17 mouse cellular contexts compared by ENCODE assay signal in the genomic region with DNA sequence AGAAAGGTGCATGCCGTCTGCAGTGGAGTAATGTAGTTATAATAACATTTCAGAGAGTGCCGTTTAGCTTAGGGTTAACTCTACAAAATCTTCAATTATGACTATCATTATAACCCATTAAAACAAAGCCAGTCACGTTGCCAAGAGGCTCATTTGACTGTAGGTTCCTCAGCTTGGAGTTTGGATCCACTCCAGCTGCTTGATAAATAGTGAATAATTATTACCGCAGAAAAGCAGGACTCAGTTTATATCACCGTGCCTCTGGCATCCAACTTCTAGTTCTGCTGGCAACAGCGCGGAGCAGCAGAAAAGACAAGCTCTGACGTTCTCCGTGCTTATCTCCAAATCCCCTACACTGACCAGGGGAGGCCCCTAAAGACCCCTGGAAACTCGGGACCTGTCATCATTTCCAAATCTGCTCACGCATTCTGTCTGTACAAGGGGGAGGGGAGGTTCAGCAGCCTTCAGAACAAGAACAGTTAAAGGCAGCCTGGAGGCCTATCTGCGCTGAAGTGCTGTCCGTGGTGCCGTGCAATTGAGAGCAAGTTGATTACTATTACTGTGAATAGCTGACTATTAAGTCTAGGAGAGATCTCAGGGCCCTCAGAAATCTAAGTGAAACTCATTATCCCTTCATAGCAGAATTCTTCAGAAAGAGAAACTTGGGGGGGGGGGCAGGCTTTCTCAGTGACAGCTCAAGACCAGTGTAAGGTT. TPM values are rescaled to one million over a fixed set of nuclear protein-coding genes. Genes with fewer than 3 reads are reported as not detected.
DNase-seq lines count a peak whose midpoint lies in the region; ATAC-seq and TF ChIP-seq lines count a peak whose summit lies in the region.
"Had no signal": no experiment of that assay in that cellular context is flagged by ENCODE, and none has a peak within 500 bp of the region (broad histone marks: within the 10 kb centered on the region; RNA-seq: fewer than 3 reads in every experiment).

No protein-coding gene starts in this region.

- H3K27me3 ChIP-seq in forebrain, embryonic 15.5 days = no peaks in the 10 kb centered on the region
- H3K27me3 ChIP-seq in forebrain, embryonic 12.5 days = no peaks in the 10 kb centered on the region
- no peaks in the 10 kb centered on the region for H3K27me3 ChIP-seq in hindbrain, embryonic 14.5 days (ENCODE audit: control insufficient read depth, insufficient read depth, low read length)
- H3K27me3 ChIP-seq in hindbrain, embryonic 10.5 days (ENCODE audit: insufficient read depth, poor library complexity, severe bottlenecking) = no peaks in the 10 kb centered on the region
- no peaks in the 10 kb centered on the region for H3K27me3 ChIP-seq in midbrain, embryonic 15.5 days (replicated peaks)
- H3K27me3 ChIP-seq in midbrain, postnatal 0 days (ENCODE audit: insufficient read depth, low read length) = no peaks in the 10 kb centered on the region
- no peaks in the 10 kb centered on the region for H3K27me3 ChIP-seq in neural tube, embryonic 14.5 days (ENCODE audit: control insufficient read depth, insufficient read depth, low read length)
- H3K27me3 ChIP-seq: liver, embryonic 12.5 days had no signal

- H3K4me3 ChIP-seq in forebrain, embryonic 15.5 days = no peak overlapping the region
- H3K4me3 ChIP-seq in forebrain, embryonic 12.5 days (replicated peaks) = no peak overlapping the region
- no peak overlapping the region for H3K4me3 ChIP-seq in hindbrain, embryonic 14.5 days (replicated peaks; ENCODE audit: low read length)
- H3K4me3 ChIP-seq in hindbrain, embryonic 10.5 days = no peak overlapping the region
- H3K4me3 ChIP-seq in midbrain, embryonic 15.5 days = no peak overlapping the region
- H3K4me3 ChIP-seq in midbrain, postnatal 0 days (ENCODE audit: low read depth, low read length) = no peak overlapping the region
- H3K4me3 ChIP-seq in neural tube, embryonic 14.5 days (ENCODE audit: low read depth, low read length) = no peak overlapping the region
- H3K4me3 ChIP-seq: embryonic facial prominence, embryonic 10.5 days; erythroblast, embryonic 14.5 days; limb, embryonic 10.5 days; liver, embryonic 12.5 days had no signal

- WGBS in forebrain, embryonic 15.5 days = 42% methylated on average over 14 of the region's 14 CpGs
- 72% methylated on average over 14 of the region's 14 CpGs for WGBS in forebrain, embryonic 12.5 days
- WGBS in hindbrain, embryonic 14.5 days = 63% methylated on average over 14 of the region's 14 CpGs
- 84% methylated on average over 14 of the region's 14 CpGs for WGBS in hindbrain, embryonic 10.5 days
- 60% methylated on average over 14 of the region's 14 CpGs for WGBS in midbrain, embryonic 15.5 days
- 68% methylated on average over 14 of the region's 14 CpGs for WGBS in midbrain, postnatal 0 days
- WGBS in neural tube, embryonic 14.5 days = 55% methylated on average over 14 of the region's 14 CpGs

- no peak overlapping the region for H3K9ac ChIP-seq in forebrain, embryonic 15.5 days (replicated peaks)
- H3K9ac ChIP-seq in forebrain, embryonic 12.5 days = no peak overlapping the region
- no peak overlapping the region for H3K9ac ChIP-seq in hindbrain, embryonic 14.5 days
- no peak overlapping the region for H3K9ac ChIP-seq in midbrain, embryonic 15.5 days
- no peak overlapping the region for H3K9ac ChIP-seq in midbrain, postnatal 0 days (replicated peaks; ENCODE audit: low read length, poor library complexity, severe bottlenecking)
- H3K9ac ChIP-seq in neural tube, embryonic 14.5 days (replicated peaks; ENCODE audit: low read depth, low read length) = no peak overlapping the region
- H3K9ac ChIP-seq: liver, embryonic 12.5 days had no signal

- H3K4me2 ChIP-seq in forebrain, embryonic 15.5 days (replicated peaks) = no peak overlapping the region
- no peak overlapping the region for H3K4me2 ChIP-seq in forebrain, embryonic 12.5 days
- H3K4me2 ChIP-seq in hindbrain, embryonic 14.5 days (replicated peaks) = no peak overlapping the region
- H3K4me2 ChIP-seq in midbrain, embryonic 15.5 days = no peak overlapping the region
- no peak overlapping the region for H3K4me2 ChIP-seq in midbrain, postnatal 0 days (ENCODE audit: low read depth, low read length, poor library complexity, severe bottlenecking)
- H3K4me2 ChIP-seq in neural tube, embryonic 14.5 days (ENCODE audit: low read depth, low read length) = no peak overlapping the region
- H3K4me2 ChIP-seq: liver, embryonic 12.5 days had no signal

- DNase-seq in hindbrain, embryonic 14.5 days (ENCODE audit: low spot score) = peak; percentile 45
- no peak for DNase-seq in hindbrain, embryonic 10.5 days (ENCODE audit: low spot score)
- DNase-seq in midbrain, postnatal 0 days (ENCODE audit: low spot score) = no peak
- DNase-seq in urinary bladder, postnatal 36 days (ENCODE audit: low spot score in 2 of 2) = no peak
- DNase-seq: cerebellum, postnatal 36 days; kidney, adult 8-10 months; kidney, postnatal 36 days; right cerebral cortex, postnatal 14 days; thymus, postnatal 4 days had no signal

- no peak for TF ChIP-seq CTCF in midbrain, postnatal 0 days (IDR thresholded peaks at IDR 0.05)

- H3K9me3 ChIP-seq in forebrain, embryonic 15.5 days = no peaks in the 10 kb centered on the region
- H3K9me3 ChIP-seq in forebrain, embryonic 12.5 days = no peaks in the 10 kb centered on the region
- H3K9me3 ChIP-seq in hindbrain, embryonic 14.5 days (ENCODE audit: control insufficient read depth, low read length) = no peaks in the 10 kb centered on the region
- no peaks in the 10 kb centered on the region for H3K9me3 ChIP-seq in hindbrain, embryonic 10.5 days
- no peaks in the 10 kb centered on the region for H3K9me3 ChIP-seq in midbrain, embryonic 15.5 days
- H3K9me3 ChIP-seq in midbrain, postnatal 0 days (ENCODE audit: low read length) = no peaks in the 10 kb centered on the region
- no peaks in the 10 kb centered on the region for H3K9me3 ChIP-seq in neural tube, embryonic 14.5 days (ENCODE audit: control insufficient read depth, low read length)
- H3K9me3 ChIP-seq: embryonic facial prominence, embryonic 10.5 days; limb, embryonic 10.5 days; liver, embryonic 12.5 days had no signal

- H3K36me3 ChIP-seq in forebrain, embryonic 15.5 days = no peaks in the 10 kb centered on the region
- H3K36me3 ChIP-seq in forebrain, embryonic 12.5 days (replicated peaks) = no peaks in the 10 kb centered on the region
- peaks cover 11% of the 10 kb centered on the region; the same call in 1 of the 2 replicates for H3K36me3 ChIP-seq in hindbrain, embryonic 14.5 days (replicated peaks; ENCODE audit: control insufficient read depth, insufficient read depth)
- H3K36me3 ChIP-seq in hindbrain, embryonic 10.5 days = no peaks in the 10 kb centered on the region
- H3K36me3 ChIP-seq in midbrain, embryonic 15.5 days (replicated peaks) = no peaks in the 10 kb centered on the region; the same call in 1 of the 2 replicates
- peaks cover 6% of the 10 kb centered on the region; the same call in 1 of the 2 replicates for H3K36me3 ChIP-seq in midbrain, postnatal 0 days (ENCODE audit: insufficient read depth, low read length)
- no peaks in the 10 kb centered on the region for H3K36me3 ChIP-seq in neural tube, embryonic 14.5 days (ENCODE audit: control insufficient read depth, insufficient read depth, low read length)
- H3K36me3 ChIP-seq: embryonic facial prominence, embryonic 10.5 days; limb, embryonic 10.5 days; liver, embryonic 12.5 days had no signal

- peak overlapping the region; percentile 47; the same call in 1 of the 2 replicates for H3K27ac ChIP-seq in forebrain, embryonic 15.5 days (replicated peaks)
- no peak overlapping the region for H3K27ac ChIP-seq in forebrain, embryonic 12.5 days
- H3K27ac ChIP-seq in hindbrain, embryonic 14.5 days = no peak overlapping the region
- H3K27ac ChIP-seq in hindbrain, embryonic 10.5 days = no peak overlapping the region
- no peak overlapping the region for H3K27ac ChIP-seq in midbrain, embryonic 15.5 days
- H3K27ac ChIP-seq in midbrain, postnatal 0 days (ENCODE audit: low read depth, low read length) = no peak overlapping the region
- H3K27ac ChIP-seq in neural tube, embryonic 14.5 days (ENCODE audit: low read depth, low read length) = no peak overlapping the region
- H3K27ac ChIP-seq: embryonic facial prominence, embryonic 10.5 days; limb, embryonic 10.5 days; liver, embryonic 12.5 days had no signal

- H3K4me1 ChIP-seq in forebrain, embryonic 15.5 days = peaks cover 14% of the 10 kb centered on the region
- no peaks in the 10 kb centered on the region for H3K4me1 ChIP-seq in forebrain, embryonic 12.5 days
- 0 out of 2 replicates have a peak, but pooled peaks cover 4% of the 10 kb centered on the region for H3K4me1 ChIP-seq in hindbrain, embryonic 14.5 days (replicated peaks; ENCODE audit: control insufficient read depth, insufficient read depth, low read length)
- no peaks in the 10 kb centered on the region for H3K4me1 ChIP-seq in hindbrain, embryonic 10.5 days (replicated peaks)
- H3K4me1 ChIP-seq in midbrain, embryonic 15.5 days = no peaks in the 10 kb centered on the region
- no peaks in the 10 kb centered on the region for H3K4me1 ChIP-seq in midbrain, postnatal 0 days (ENCODE audit: insufficient read depth, low read length)
- H3K4me1 ChIP-seq in neural tube, embryonic 14.5 days (ENCODE audit: control insufficient read depth, insufficient read depth, low read length) = 0 out of 2 replicates have a peak, but pooled peaks cover 7% of the 10 kb centered on the region
- H3K4me1 ChIP-seq: limb, embryonic 10.5 days; liver, embryonic 12.5 days had no signal

- peak; percentile 55; the same call in 1 of the 2 replicates for ATAC-seq in forebrain, embryonic 15.5 days (replicated peaks)
- no peak for ATAC-seq in forebrain, embryonic 12.5 days (ENCODE audit: low FRiP score)
- 0 out of 2 replicates have a peak, but pooled peaks have one; percentile 48 for ATAC-seq in hindbrain, embryonic 14.5 days (ENCODE audit: low FRiP score)
- ATAC-seq in midbrain, embryonic 15.5 days (replicated peaks) = 0 out of 2 replicates have a peak, but pooled peaks have one; percentile 39
- no peak for ATAC-seq in midbrain, postnatal 0 days (ENCODE audit: low FRiP score)
- peak; percentile 54; the same call in 1 of the 2 replicates for ATAC-seq in neural tube, embryonic 14.5 days (ENCODE audit: low read depth)
- ATAC-seq: liver, embryonic 12.5 days had no signal

RNA-seq across cellular contexts. Expression of gene Arl5a, which starts 11.4 kb away (rescaled TPM):
- polyA plus RNA-seq in forebrain, embryonic 15.5 days (2015; fragmentation: Nextera tagmentation; extraction: Ambion mirVana) = 49.3 and 50.4 TPM in 2 replicates
- polyA plus RNA-seq in forebrain, embryonic 12.5 days (2016; fragmentation: Nextera tagmentation; extraction: Ambion mirVana) = 67.8 and 72.3 TPM in 2 replicates
- 62.7 and 70.8 TPM in 2 replicates for polyA plus RNA-seq in hindbrain, embryonic 14.5 days (2014; fragmentation: Nextera tagmentation; extraction: Ambion mirVana)
- polyA plus RNA-seq in hindbrain, embryonic 10.5 days (2016; fragmentation: Nextera tagmentation; extraction: Ambion mirVana) = 36.4 and 48.1 TPM in 2 replicates
- polyA plus RNA-seq in midbrain, embryonic 15.5 days (2015; fragmentation: Nextera tagmentation; extraction: Ambion mirVana) = 37.3 and 40.2 TPM in 2 replicates
- total RNA-seq in midbrain, postnatal 0 days (2014; rRNA removed) = 56.5 and 72.5 TPM in 2 replicates
- polyA plus RNA-seq in midbrain, postnatal 0 days (2015; fragmentation: Nextera tagmentation; extraction: Ambion mirVana) = 25.7 and 27.8 TPM in 2 replicates
- 61.2 and 72.6 TPM in 2 replicates for polyA plus RNA-seq in neural tube, embryonic 14.5 days (2014; fragmentation: Nextera tagmentation; extraction: Ambion mirVana)

RNA-seq across cellular contexts. Expression of gene Neb, which starts 57.8 kb away (rescaled TPM):
- 9.8 and 10.3 TPM in 2 replicates for polyA plus RNA-seq in forebrain, embryonic 15.5 days (2015; fragmentation: Nextera tagmentation; extraction: Ambion mirVana)
- 1.1 and 1.7 TPM in 2 replicates for polyA plus RNA-seq in forebrain, embryonic 12.5 days (2016; fragmentation: Nextera tagmentation; extraction: Ambion mirVana)
- polyA plus RNA-seq in hindbrain, embryonic 14.5 days (2014; fragmentation: Nextera tagmentation; extraction: Ambion mirVana) = 0.63 and 0.74 TPM in 2 replicates
- 0.08 and 0.30 TPM in 2 replicates for polyA plus RNA-seq in hindbrain, embryonic 10.5 days (2016; fragmentation: Nextera tagmentation; extraction: Ambion mirVana)
- polyA plus RNA-seq in midbrain, embryonic 15.5 days (2015; fragmentation: Nextera tagmentation; extraction: Ambion mirVana) = 0.65 and 0.72 TPM in 2 replicates
- 3.2 and 3.7 TPM in 2 replicates for total RNA-seq in midbrain, postnatal 0 days (2014; rRNA removed)
- polyA plus RNA-seq in midbrain, postnatal 0 days (2015; fragmentation: Nextera tagmentation; extraction: Ambion mirVana) = 0.54 and 0.80 TPM in 2 replicates
- polyA plus RNA-seq in neural tube, embryonic 14.5 days (2014; fragmentation: Nextera tagmentation; extraction: Ambion mirVana) = 1.0 and 1.9 TPM in 2 replicates
- polyA plus RNA-seq: erythroblast, embryonic 14.5 days had no signal

Comparison
In these comparisons a context has a peak if more than half of its experiments do, and no peak if none do; other contexts are left out.
1. ATAC-seq: peak in forebrain, embryonic 15.5 days (single experiment), hindbrain, embryonic 14.5 days (single experiment), midbrain, embryonic 15.5 days (single experiment) and neural tube, embryonic 14.5 days (single experiment); none in forebrain, embryonic 12.5 days (single experiment) and midbrain, postnatal 0 days (single experiment).